Comparison of ENCODE assay signal across 25 mouse cellular contexts in the genomic region with DNA sequence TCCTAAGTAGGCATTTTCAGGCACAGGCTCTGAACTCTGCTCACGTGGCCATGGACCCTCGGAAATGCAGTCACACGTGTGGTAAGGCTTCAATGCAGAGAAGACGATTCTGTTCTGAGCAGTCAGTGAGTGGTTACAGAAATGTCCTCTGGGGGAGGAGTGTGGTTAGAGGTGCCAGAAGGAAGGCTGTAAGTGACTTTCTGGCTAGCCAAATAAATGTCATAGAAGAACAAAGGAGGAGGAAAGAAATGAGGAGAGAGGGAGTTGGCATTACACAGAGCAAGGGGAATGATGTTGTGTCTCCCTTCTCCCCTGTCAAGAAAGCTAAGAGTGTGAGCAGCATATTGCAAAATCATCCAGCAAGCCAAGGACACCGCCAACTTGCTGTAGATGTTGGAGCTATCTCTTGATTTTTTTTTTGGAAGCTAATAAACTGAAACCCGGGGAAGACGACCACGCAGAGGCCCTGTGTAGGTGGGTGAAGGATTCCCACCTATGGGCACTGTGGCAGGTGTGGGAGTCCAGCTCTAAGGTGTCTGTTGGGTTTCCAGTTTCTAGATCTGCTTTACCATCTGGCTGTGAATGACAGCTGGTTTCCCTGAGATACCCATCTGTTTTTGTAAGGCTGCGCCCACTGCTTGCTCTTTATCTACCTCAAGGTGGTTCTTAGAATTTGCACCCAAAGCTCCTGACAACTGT. TPM values are rescaled to one million over a fixed set of nuclear protein-coding genes. Genes with fewer than 3 reads are reported as not detected.
A peak's percentile ranks its signal among the peaks of the same experiment; 100 is the strongest.
DNase-seq lines count a peak whose midpoint lies in the region; ATAC-seq and TF ChIP-seq lines count a peak whose summit lies in the region.
"Had no signal": no experiment of that assay in that cellular context is flagged by ENCODE, and none has a peak within 500 bp of the region (broad histone marks: within the 10 kb centered on the region; RNA-seq: fewer than 3 reads in every experiment).

No protein-coding gene starts in this region.

- 82% methylated on average over 9 of the region's 9 CpGs for WGBS in forebrain, postnatal 0 days
- WGBS in forebrain, embryonic 13.5 days, result 94% methylated on average over 9 of the region's 9 CpGs
- WGBS in lung, embryonic 16.5 days, result 64% methylated on average over 9 of the region's 9 CpGs
- 89% methylated on average over 9 of the region's 9 CpGs for WGBS in embryonic facial prominence, embryonic 10.5 days

- H3K4me2 ChIP-seq in forebrain, postnatal 0 days (ENCODE audit: low read depth), result no peak overlapping the region
- no peak overlapping the region for H3K4me2 ChIP-seq in forebrain, embryonic 13.5 days
- H3K4me2 ChIP-seq in lung, embryonic 16.5 days (ENCODE audit: low read depth, low read length), result no peak overlapping the region
- H3K4me2 ChIP-seq: embryonic facial prominence, embryonic 12.5 days; hindbrain, embryonic 14.5 days; kidney, embryonic 15.5 days; liver, embryonic 15.5 days had no signal

- H3K27ac ChIP-seq in forebrain, postnatal 0 days (ENCODE audit: low read depth, low read length), result no peak overlapping the region
- H3K27ac ChIP-seq in forebrain, embryonic 13.5 days, result no peak overlapping the region
- peak overlapping the region; percentile 5; the same call in 1 of the 2 replicates for H3K27ac ChIP-seq in lung, embryonic 16.5 days (ENCODE audit: low read length)
- H3K27ac ChIP-seq in embryonic facial prominence, embryonic 10.5 days (replicated peaks), result no peak overlapping the region
- H3K27ac ChIP-seq: embryonic facial prominence, embryonic 12.5 days; hindbrain, embryonic 14.5 days; kidney, embryonic 15.5 days; liver, embryonic 15.5 days had no signal

- no peak overlapping the region for H3K9ac ChIP-seq in forebrain, postnatal 0 days
- no peak overlapping the region for H3K9ac ChIP-seq in forebrain, embryonic 13.5 days
- no peak overlapping the region for H3K9ac ChIP-seq in lung, embryonic 16.5 days (ENCODE audit: low read length)
- H3K9ac ChIP-seq: embryonic facial prominence, embryonic 12.5 days; hindbrain, embryonic 14.5 days; kidney, embryonic 15.5 days; liver, embryonic 15.5 days had no signal

- ATAC-seq in forebrain, postnatal 0 days, result peak; percentile 61
- ATAC-seq in forebrain, embryonic 13.5 days, result no peak
- ATAC-seq in lung, embryonic 16.5 days (ENCODE audit: low read depth), result peak; percentile 88
- ATAC-seq: forebrain, embryonic 16.5 days; intestine, embryonic 16.5 days; midbrain, embryonic 16.5 days had no signal

- TF ChIP-seq CTCF in forebrain, postnatal 0 days (IDR thresholded peaks at IDR 0.05; ENCODE audit: low read depth), result no peak

- H3K4me3 ChIP-seq in forebrain, postnatal 0 days (ENCODE audit: low read depth, low read length), result no peak overlapping the region
- no peak overlapping the region for H3K4me3 ChIP-seq in forebrain, embryonic 13.5 days
- H3K4me3 ChIP-seq in lung, embryonic 16.5 days (ENCODE audit: low read length), result no peak overlapping the region
- no peak overlapping the region for H3K4me3 ChIP-seq in embryonic facial prominence, embryonic 10.5 days
- H3K4me3 ChIP-seq: embryonic facial prominence, embryonic 12.5 days; kidney, embryonic 15.5 days; liver, embryonic 15.5 days had no signal

- H3K4me1 ChIP-seq in forebrain, postnatal 0 days (ENCODE audit: insufficient read depth), result no peaks in the 10 kb centered on the region
- H3K4me1 ChIP-seq in forebrain, embryonic 13.5 days, result no peaks in the 10 kb centered on the region
- H3K4me1 ChIP-seq in lung, embryonic 16.5 days (replicated peaks; ENCODE audit: control insufficient read depth, insufficient read depth, low read length), result no peaks in the 10 kb centered on the region
- no peaks in the 10 kb centered on the region for H3K4me1 ChIP-seq in embryonic facial prominence, embryonic 10.5 days
- H3K4me1 ChIP-seq: embryonic facial prominence, embryonic 12.5 days; kidney, embryonic 15.5 days; liver, embryonic 15.5 days had no signal

- 0 out of 2 replicates have a peak, but pooled peaks cover 8% of the 10 kb centered on the region for H3K9me3 ChIP-seq in forebrain, postnatal 0 days (ENCODE audit: low read length)
- peaks cover 7% of the 10 kb centered on the region; the same call in 1 of the 2 replicates for H3K9me3 ChIP-seq in forebrain, embryonic 13.5 days (replicated peaks)
- H3K9me3 ChIP-seq in lung, embryonic 16.5 days (ENCODE audit: control insufficient read depth, low read length), result no peaks in the 10 kb centered on the region
- H3K9me3 ChIP-seq in embryonic facial prominence, embryonic 10.5 days, result no peaks in the 10 kb centered on the region
- H3K9me3 ChIP-seq: kidney, embryonic 15.5 days; liver, embryonic 15.5 days had no signal

- H3K27me3 ChIP-seq in forebrain, postnatal 0 days (ENCODE audit: insufficient read depth, low read length), result no peaks in the 10 kb centered on the region
- no peaks in the 10 kb centered on the region for H3K27me3 ChIP-seq in forebrain, embryonic 13.5 days
- H3K27me3 ChIP-seq in lung, embryonic 16.5 days (ENCODE audit: control insufficient read depth, insufficient read depth, low read depth, low read length), result no peaks in the 10 kb centered on the region
- no peaks in the 10 kb centered on the region for H3K27me3 ChIP-seq in embryonic facial prominence, embryonic 10.5 days (replicated peaks; ENCODE audit: low read depth, poor library complexity, severe bottlenecking)
- H3K27me3 ChIP-seq: embryonic facial prominence, embryonic 12.5 days; kidney, embryonic 15.5 days; liver, embryonic 15.5 days had no signal

- peak; percentile 25 for DNase-seq in forebrain, postnatal 0 days
- DNase-seq in lung, adult 18-20 months, result no peak
- peak; percentile 64 to 79 for DNase-seq in frontal cortex, postnatal 36 days (ENCODE audit: low spot score in 2 of 2)
- DNase-seq in right cerebral cortex, postnatal 25 days, result peak; percentile 59
- DNase-seq in MN1 (ENCODE audit: low spot score), result no peak
- DNase-seq in embryonic facial prominence, embryonic 10.5 days (ENCODE audit: low spot score), result no peak
- DNase-seq: adrenal gland, postnatal 10 days; cerebellum, adult 18-20 months; gastrocnemius, postnatal 14 days; retina, postnatal 1 day had no signal

- no peaks in the 10 kb centered on the region for H3K36me3 ChIP-seq in forebrain, postnatal 0 days (ENCODE audit: insufficient read depth)
- H3K36me3 ChIP-seq in forebrain, embryonic 13.5 days (ENCODE audit: poor library complexity, severe bottlenecking), result no peaks in the 10 kb centered on the region
- H3K36me3 ChIP-seq in lung, embryonic 16.5 days (ENCODE audit: control insufficient read depth, insufficient read depth, low read length), result no peaks in the 10 kb centered on the region
- no peaks in the 10 kb centered on the region for H3K36me3 ChIP-seq in embryonic facial prominence, embryonic 10.5 days (replicated peaks)
- H3K36me3 ChIP-seq: embryonic facial prominence, embryonic 12.5 days; kidney, embryonic 15.5 days; liver, embryonic 15.5 days had no signal

RNA-seq across cellular contexts. Expression of a gene that starts 48.5 kb away (rescaled TPM):
- total RNA-seq in forebrain, postnatal 0 days (2014; rRNA removed), result not detected in 2 replicates
- not detected in 2 replicates for polyA plus RNA-seq in forebrain, postnatal 0 days (2015; fragmentation: Nextera tagmentation; extraction: Ambion mirVana)
- not detected in 2 replicates for polyA plus RNA-seq in forebrain, embryonic 13.5 days (2015; fragmentation: Nextera tagmentation; extraction: Ambion mirVana)
- polyA plus RNA-seq in lung, embryonic 16.5 days (2015; fragmentation: Nextera tagmentation; extraction: Ambion mirVana), result not detected in 2 replicates
- polyA plus RNA-seq in embryonic facial prominence, embryonic 10.5 days (2016; fragmentation: Nextera tagmentation; extraction: Ambion mirVana), result not detected in 2 replicates
- total RNA-seq: adrenal gland, postnatal 10 days; gastrocnemius, postnatal 14 days; heart, adult 8-10 months; layer of hippocampus, adult 18-20 months; MEL had no signal
- polyA plus RNA-seq: embryonic facial prominence, embryonic 12.5 days; forebrain, embryonic 16.5 days; heart, postnatal 0 days; hindbrain, embryonic 14.5 days; intestine, embryonic 16.5 days; kidney, embryonic 15.5 days; limb, embryonic 14.5 days; liver, embryonic 15.5 days; midbrain, embryonic 16.5 days; stomach, embryonic 16.5 days had no signal

Comparison
In these comparisons a context has a peak if more than half of its experiments do, and no peak if none do; other contexts are left out.
1. DNase-seq: peak in forebrain, postnatal 0 days (single experiment), frontal cortex, postnatal 36 days (2 of 2) and right cerebral cortex, postnatal 25 days (single experiment); none in lung, adult 18-20 months (0 of 2), MN1 (single experiment) and embryonic facial prominence, embryonic 10.5 days (single experiment).